Mouse (Mus musculus) limb, embryonic 12.5 days (tissue): Measurements from ENCODE around the gene Aip. TPM values are rescaled to one million over a fixed set of nuclear protein-coding genes. Genes with fewer than 3 reads are reported as not detected.

ENCODE experiments used
- ATAC-seq: fragments of 200-750 bp; cut with Nextera tagmentation; 2 replicates; pipeline ENCODE4 v1.8.0; 2017; ENCODE audit warnings: low read depth, moderate TSS enrichment; ENCODE audit not compliant: insufficient number of reproducible peaks, insufficient read depth, low FRiP score, low TSS enrichment
- H3K27ac ChIP-seq: fragments of 300-500 bp; sonication (generic); 2 replicates; pipeline ENCODE4 v1.5.1; 2016; ENCODE audit warnings: mild to moderate bottlenecking, moderate library complexity
- H3K27me3 ChIP-seq: fragments of 300-500 bp; sonication (generic); 2 replicates; pipeline ENCODE4 v1.6.1; 2016; ENCODE audit warnings: mild to moderate bottlenecking, moderate library complexity
- H3K36me3 ChIP-seq: fragments of 300-500 bp; sonication (generic); 2 replicates; pipeline ENCODE4 v1.6.1; 2016; ENCODE audit warnings: mild to moderate bottlenecking, moderate library complexity
- H3K4me1 ChIP-seq: fragments of 300-500 bp; sonication (generic); replicated peaks from 2 replicates; pipeline ENCODE4 v1.6.1; 2016
- H3K4me2 ChIP-seq: fragments of 300-500 bp; sonication (generic); 2 replicates; pipeline ENCODE4 v1.6.1; 2016; ENCODE audit warnings: mild to moderate bottlenecking, moderate library complexity
- H3K4me3 ChIP-seq: fragments of 300-500 bp; sonication (generic); replicated peaks from 2 replicates; pipeline ENCODE4 v1.5.1; 2016; ENCODE audit warnings: mild to moderate bottlenecking
- H3K9ac ChIP-seq: fragments of 300-500 bp; sonication (generic); replicated peaks from 2 replicates; pipeline ENCODE4 v1.6.1; 2016; ENCODE audit warnings: mild to moderate bottlenecking, moderate library complexity
- H3K9me3 ChIP-seq: fragments of 300-500 bp; sonication (generic); 2 replicates; pipeline ENCODE4 v1.6.1; 2016; ENCODE audit warnings: mild to moderate bottlenecking, moderate library complexity
- WGBS: fragments of 180-500 bp; shearing (Covaris S2); methylation state at CpG from one replicate; pipeline ENCODE4 v1.1.7; 2016; 5-methylcytosine and 5-hydroxymethylcytosine counted together
- polyA plus RNA-seq: library from polyadenylated mRNA; unstranded; fragments of >200 nt; fragmentation: Nextera tagmentation; extraction: Ambion mirVana; gene quantifications from 2 replicates; pipeline ENCODE4 v1.2.1, GENCODE M21; 2016

Aip gene
- polyA plus RNA-seq, 1 experiment from 2014 or later, result 87.5 TPM

DNA sequence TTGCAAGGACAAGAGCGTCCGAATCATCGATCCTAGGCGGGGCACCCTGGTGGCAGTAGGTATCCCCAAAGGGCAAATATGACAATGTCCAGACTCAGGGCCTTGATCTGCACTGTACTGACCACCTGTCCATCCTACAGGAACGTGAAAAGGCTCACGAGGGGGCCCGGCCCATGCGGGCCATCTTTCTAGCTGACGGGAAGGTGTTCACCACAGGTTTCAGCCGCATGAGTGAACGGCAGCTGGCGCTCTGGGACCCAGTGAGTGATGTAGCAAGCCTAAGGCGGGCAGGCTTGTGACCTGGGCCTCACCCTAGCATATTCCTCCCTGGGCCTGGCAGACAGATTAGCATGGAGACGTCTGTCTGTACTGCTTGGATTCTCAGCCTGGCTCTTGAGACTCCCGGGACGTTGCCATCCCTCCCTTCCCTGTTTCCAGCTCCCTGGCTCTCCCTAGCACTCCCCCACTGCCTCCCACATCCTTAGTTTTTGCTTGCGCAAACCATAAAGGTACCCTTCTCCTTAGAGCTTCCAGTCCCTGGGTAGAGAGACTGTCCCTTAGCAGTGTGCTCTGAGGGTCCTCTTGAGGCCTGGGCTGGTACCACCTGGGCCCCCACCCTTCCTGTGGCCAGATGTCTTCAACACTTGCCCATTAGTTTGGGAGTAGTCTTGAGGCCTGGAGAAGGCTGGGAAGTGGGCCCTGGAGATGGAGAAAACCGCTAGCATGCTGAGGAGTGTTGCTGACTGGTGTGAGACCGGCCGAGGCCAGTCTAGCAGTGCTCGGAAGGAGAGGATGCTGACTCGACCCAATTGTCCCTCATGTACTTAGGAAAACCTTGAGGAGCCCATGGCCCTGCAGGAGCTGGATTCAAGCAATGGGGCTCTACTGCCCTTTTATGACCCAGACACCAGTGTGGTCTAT, 25.2 kb upstream of the Aip start:
- Histone ChIP-seq H3K9me3 (0 out of 2 replicates have a peak, but pooled peaks cover 2% of the 10 kb centered on the region), H3K9ac (no peak overlapping the region; the same call in 1 of the 2 replicates), H3K27me3 (no peaks in the 10 kb centered on the region), H3K4me1 (peaks cover 18% of the 10 kb centered on the region), H3K4me2 (no peak overlapping the region), H3K4me3 (no peak overlapping the region), H3K36me3 (peaks cover 48% of the 10 kb centered on the region), H3K27ac (no peak overlapping the region)
- 89% methylated on average over 22 of the region's 22 CpGs for WGBS
- no peak for ATAC-seq

DNA sequence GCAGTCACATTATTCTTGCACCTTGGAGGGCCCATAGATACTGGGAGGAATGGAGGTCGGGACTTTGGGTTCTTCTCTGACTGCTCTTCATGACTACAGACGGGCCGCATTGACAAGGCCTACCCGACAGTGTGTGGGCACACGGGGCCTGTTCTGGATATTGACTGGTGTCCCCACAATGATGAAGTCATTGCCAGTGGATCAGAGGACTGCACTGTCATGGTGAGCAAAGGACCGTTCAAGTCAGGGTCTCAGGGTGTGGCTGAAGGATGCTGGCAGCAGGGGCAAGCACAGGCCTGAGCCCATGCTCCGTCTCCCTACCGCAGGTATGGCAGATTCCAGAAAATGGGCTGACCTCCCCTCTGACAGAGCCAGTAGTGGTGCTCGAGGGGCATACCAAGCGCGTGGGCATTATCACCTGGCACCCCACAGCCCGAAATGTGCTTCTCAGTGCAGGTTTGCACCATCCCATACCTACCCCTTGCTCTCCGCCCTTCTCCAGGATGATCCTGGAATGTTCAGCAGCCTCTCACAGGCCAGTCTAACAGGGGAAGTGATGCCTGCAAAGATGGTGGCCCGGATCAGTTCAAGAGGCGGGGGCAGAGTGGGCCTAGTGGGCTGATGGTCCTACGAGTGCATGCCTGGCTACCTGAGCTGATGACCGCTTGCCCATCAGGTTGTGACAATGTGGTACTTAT, 24.3 kb upstream of the Aip start:
- Histone ChIP-seq H3K27me3 (no peaks in the 10 kb centered on the region), H3K4me1 (peaks cover 18% of the 10 kb centered on the region), H3K9me3 (0 out of 2 replicates have a peak, but pooled peaks cover 4% of the 10 kb centered on the region), H3K4me2 (peak overlapping the region; percentile 93; the same call in 1 of the 2 replicates), H3K9ac (no peak overlapping the region), H3K27ac (no peak overlapping the region), H3K36me3 (peaks cover 39% of the 10 kb centered on the region), H3K4me3 (0 out of 2 replicates have a peak overlapping the region, but pooled peaks have one; percentile 6)
- no peak for ATAC-seq
- WGBS, result 94% methylated on average over 17 of the region's 17 CpGs

DNA sequence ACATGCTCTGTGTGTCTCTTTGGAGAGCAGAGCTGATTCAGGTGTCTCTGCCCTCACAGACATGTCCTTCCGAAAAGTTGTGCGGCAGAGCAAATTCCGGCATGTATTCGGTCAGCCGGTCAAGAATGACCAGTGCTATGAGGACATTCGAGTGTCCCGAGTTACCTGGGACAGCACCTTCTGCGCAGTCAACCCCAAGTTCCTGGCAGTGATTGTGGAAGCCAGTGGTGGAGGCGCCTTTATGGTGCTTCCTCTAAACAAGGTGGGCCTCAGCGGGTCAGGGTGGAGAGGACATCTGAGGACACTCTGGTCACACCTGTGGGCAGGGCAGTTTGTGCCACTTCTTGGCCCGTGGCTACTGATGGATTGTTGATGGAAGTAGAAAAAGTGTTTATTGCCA, 23.6 kb upstream of the Aip start:
- H3K4me2 ChIP-seq, result peak overlapping the region; percentile 93
- H3K4me3 ChIP-seq, result peak overlapping the region; percentile 92
- no peaks in the 10 kb centered on the region for H3K27me3 ChIP-seq
- peaks cover 18% of the 10 kb centered on the region for H3K4me1 ChIP-seq
- peaks cover 39% of the 10 kb centered on the region for H3K36me3 ChIP-seq
- 84% methylated on average over 11 of the region's 11 CpGs for WGBS
- H3K27ac ChIP-seq, result no peak overlapping the region
- peak overlapping the region; percentile 81 for H3K9ac ChIP-seq
- H3K9me3 ChIP-seq, result 0 out of 2 replicates have a peak, but pooled peaks cover 4% of the 10 kb centered on the region
- no peak for ATAC-seq

DNA sequence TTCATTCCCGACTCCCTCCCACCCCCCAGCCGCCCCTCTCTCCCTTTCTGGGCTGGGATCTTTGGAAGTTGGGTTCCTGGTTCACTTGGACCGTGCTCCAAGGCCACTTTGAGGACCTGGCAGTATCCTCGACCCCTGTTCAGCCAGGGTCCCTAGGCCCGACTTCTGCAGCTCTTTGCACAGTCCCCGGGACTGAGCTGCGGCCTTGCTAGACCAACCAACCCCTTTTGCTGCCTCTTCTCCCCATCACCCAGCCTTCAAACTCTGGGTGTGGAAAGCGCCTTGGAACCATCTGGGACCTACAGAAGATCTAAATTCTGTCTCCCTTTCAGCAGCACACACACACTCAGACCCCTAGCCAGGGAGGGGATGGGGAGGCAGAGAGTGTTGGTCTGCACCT, 23.2 kb upstream of the Aip start:
- H3K4me1 ChIP-seq, result peaks cover 18% of the 10 kb centered on the region
- H3K27me3 ChIP-seq, result no peaks in the 10 kb centered on the region
- WGBS, result 7% methylated on average over 8 of the region's 8 CpGs
- H3K4me3 ChIP-seq, result peak overlapping the region; percentile 92
- peak overlapping the region; percentile 93 for H3K4me2 ChIP-seq
- peak overlapping the region; percentile 81 for H3K9ac ChIP-seq
- H3K9me3 ChIP-seq, result 0 out of 2 replicates have a peak, but pooled peaks cover 4% of the 10 kb centered on the region
- peaks cover 39% of the 10 kb centered on the region for H3K36me3 ChIP-seq
- H3K27ac ChIP-seq, result peak overlapping the region; percentile 73; the same call in 1 of the 2 replicates
- no peak for ATAC-seq

DNA sequence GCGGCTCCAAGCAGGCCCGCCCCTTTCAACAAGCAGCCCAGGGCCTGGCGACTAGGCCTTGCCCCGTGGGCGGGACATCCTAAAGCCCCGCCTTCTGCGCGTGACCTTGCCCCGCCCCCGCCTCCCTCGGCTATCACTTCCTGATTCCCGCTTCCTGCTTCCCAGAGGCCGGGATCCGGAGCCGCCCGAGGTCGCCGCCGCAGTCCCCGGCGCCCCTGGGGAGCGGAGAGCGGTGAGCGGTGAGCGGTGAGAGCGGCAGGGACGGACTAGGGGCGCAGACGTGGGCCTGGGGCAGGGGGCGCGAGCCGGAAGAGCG, 22.8 kb upstream of the Aip start, which contains the start of gene Coro1b:
Gene Coro1b, plus strand, starts transcription at position 129 of the 316 bp plus-strand sequence.
- ATAC-seq, result peak; percentile 93
- under 1% methylated on average over 33 of the region's 33 CpGs for WGBS
- peak within 1 kb of the TSS; percentile 73; the same call in 1 of the 2 replicates for H3K27ac ChIP-seq

DNA sequence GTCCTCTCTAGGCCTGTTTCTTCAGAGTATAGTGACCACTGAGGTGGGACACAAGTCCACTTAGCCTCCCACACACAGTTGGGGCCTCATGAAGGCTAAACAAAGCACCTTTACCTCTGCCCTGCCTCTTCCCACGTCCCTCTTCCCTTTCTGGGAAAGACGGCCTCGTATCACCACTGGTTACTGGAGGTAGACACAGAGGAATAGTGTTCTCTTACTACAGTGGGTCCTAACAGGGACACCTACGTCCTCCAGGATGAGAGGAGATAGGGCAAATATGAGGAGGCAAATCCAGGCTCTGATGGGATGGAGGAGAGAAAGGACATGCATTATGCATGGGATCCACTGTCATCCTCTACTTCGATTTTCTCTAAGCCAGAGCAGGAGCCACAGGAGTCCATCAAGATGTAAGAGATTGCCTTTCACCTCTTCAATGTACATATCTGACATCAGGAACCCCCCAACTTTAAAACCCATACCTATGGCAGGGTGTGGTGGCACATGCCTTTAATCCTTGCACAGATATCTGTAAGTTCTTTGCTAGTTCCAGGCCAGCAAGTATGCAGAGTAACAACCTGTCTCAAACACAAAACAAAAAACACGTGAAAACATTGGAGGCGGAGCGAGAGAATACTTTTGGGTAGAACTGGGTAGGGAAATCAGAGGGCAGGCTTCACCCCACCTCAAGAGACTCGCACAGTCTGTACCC, 22.3 kb upstream of the Aip start:
- peaks cover 18% of the 10 kb centered on the region for H3K4me1 ChIP-seq
- 38% methylated on average over 9 of the region's 9 CpGs for WGBS
- peak overlapping the region; percentile 92 for H3K4me3 ChIP-seq
- H3K36me3 ChIP-seq, result peaks cover 31% of the 10 kb centered on the region
- 0 out of 2 replicates have a peak, but pooled peaks cover 4% of the 10 kb centered on the region for H3K9me3 ChIP-seq
- no peak; the same call in 1 of the 2 replicates for ATAC-seq
- H3K4me2 ChIP-seq, result peak overlapping the region; percentile 93
- H3K27ac ChIP-seq, result peak overlapping the region; percentile 56; the same call in 1 of the 2 replicates
- no peaks in the 10 kb centered on the region for H3K27me3 ChIP-seq
- H3K9ac ChIP-seq, result peak overlapping the region; percentile 81

More for the DNA sequence above, 22.8 kb upstream of the Aip start, which contains the start of gene Coro1b:
- Histone ChIP-seq H3K36me3 (peaks cover 36% of the 10 kb centered on the region), H3K4me2 (peak within 1 kb of the TSS; percentile 93), H3K27me3 (no peaks in the 10 kb centered on the region), H3K4me3 (peak within 1 kb of the TSS; percentile 92), H3K9ac (peak within 1 kb of the TSS; percentile 81), H3K9me3 (0 out of 2 replicates have a peak, but pooled peaks cover 4% of the 10 kb centered on the region), H3K4me1 (peaks cover 18% of the 10 kb centered on the region)

DNA sequence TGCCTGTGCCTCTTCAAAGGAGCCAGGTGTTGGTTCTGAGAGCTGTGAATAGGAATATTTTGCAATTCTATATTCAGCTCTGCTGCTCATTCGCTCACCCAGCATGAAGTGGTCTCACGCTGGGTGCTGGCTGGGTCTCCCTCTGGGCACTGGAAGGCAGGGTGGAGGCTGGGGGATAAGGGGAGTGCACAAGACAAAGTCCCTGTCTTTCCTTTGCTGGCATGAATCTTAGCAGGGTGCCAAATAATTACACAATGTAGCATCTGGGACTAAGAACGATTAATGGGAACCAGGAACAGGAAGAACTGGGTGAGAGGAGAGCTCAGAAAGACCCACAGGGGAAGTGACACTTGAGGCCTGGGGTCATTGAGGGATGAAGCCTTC, 21.4 kb upstream of the Aip start:
- 59% methylated on average over 3 of the region's 3 CpGs for WGBS
- Histone ChIP-seq H3K27me3 (no peaks in the 10 kb centered on the region), H3K4me3 (no peak overlapping the region), H3K36me3 (peaks cover 22% of the 10 kb centered on the region), H3K4me2 (no peak overlapping the region), H3K4me1 (peaks cover 18% of the 10 kb centered on the region), H3K27ac (no peak overlapping the region), H3K9ac (no peak overlapping the region), H3K9me3 (0 out of 2 replicates have a peak, but pooled peaks cover 4% of the 10 kb centered on the region)
- ATAC-seq, result no peak

GRCm38 (mm10) chr19:4146366-4147021, 20.8 kb upstream of the Aip start:
- Histone ChIP-seq H3K4me1 (peaks cover 18% of the 10 kb centered on the region), H3K27me3 (no peaks in the 10 kb centered on the region), H3K9ac (no peak overlapping the region), H3K9me3 (0 out of 2 replicates have a peak, but pooled peaks cover 4% of the 10 kb centered on the region), H3K4me3 (no peak overlapping the region), H3K36me3 (peaks cover 17% of the 10 kb centered on the region), H3K27ac (no peak overlapping the region), H3K4me2 (no peak overlapping the region)
- WGBS, result 63% methylated on average over 12 of the region's 12 CpGs
- ATAC-seq, result no peak

DNA sequence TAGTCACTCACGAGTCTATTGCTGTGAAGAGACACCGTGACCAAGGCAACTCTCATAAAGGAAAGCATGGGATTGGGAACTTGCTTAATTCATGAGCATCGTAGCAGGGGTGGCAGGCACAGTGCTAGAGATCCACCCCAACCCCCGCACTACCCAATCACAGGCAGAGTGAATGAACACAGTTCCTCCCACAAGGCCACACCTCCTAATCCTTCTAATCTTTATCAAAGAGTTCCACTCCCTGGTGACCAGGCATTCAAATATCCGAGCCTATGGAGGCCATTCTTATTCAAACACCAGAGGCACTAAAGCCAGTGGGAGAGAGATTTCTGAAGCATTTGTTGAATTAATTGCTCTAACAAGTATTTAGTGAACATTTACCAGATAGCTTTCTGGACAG, 20.3 kb upstream of the Aip start:
- Histone ChIP-seq H3K4me3 (no peak overlapping the region), H3K4me2 (no peak overlapping the region), H3K36me3 (peaks cover 11% of the 10 kb centered on the region), H3K4me1 (peaks cover 18% of the 10 kb centered on the region), H3K27me3 (no peaks in the 10 kb centered on the region), H3K9ac (no peak overlapping the region), H3K9me3 (0 out of 2 replicates have a peak, but pooled peaks cover 4% of the 10 kb centered on the region), H3K27ac (no peak overlapping the region)
- 91% methylated on average over 5 of the region's 5 CpGs for WGBS
- no peak for ATAC-seq
